Mouse (Mus musculus): Measurements from ENCODE around the gene Pvalb.

Gene Pvalb

GRCm38 (mm10) chr15:78195096-78195880, 10.9 kb downstream of the Pvalb start:
- DNase-seq (ENCODE audit: low read depth, low spot score), result peak; percentile 21

DNA sequence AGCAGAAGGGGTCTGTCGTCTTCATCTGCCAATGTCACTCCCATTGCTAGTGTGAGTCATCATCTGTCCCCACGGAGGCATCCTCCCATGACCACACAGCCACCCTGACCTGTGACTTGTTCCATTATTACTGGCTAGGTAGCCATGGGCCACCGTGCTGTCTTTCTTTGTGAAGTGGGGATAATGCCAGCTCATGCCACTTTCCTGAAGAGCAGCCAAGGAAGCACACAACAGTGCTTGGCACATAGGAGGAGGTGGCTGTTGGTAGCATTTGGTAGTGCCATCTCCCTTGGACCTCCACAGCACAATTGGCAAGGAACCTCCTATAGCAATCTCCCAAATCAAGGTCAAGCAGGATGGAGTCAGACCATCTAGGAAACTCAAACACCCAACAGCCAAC, 11.9 kb downstream of the Pvalb start:
- DNase-seq (ENCODE audit: low read depth, low spot score), result no peak

GRCm38 (mm10) chr15:78189636-78190035, 16.6 kb downstream of the Pvalb start:
- DNase-seq (ENCODE audit: low read depth, low spot score), result no peak

GRCm38 (mm10) chr15:78188546-78188945, 17.7 kb downstream of the Pvalb start:
- DNase-seq (ENCODE audit: low read depth, low spot score), result no peak

DNA sequence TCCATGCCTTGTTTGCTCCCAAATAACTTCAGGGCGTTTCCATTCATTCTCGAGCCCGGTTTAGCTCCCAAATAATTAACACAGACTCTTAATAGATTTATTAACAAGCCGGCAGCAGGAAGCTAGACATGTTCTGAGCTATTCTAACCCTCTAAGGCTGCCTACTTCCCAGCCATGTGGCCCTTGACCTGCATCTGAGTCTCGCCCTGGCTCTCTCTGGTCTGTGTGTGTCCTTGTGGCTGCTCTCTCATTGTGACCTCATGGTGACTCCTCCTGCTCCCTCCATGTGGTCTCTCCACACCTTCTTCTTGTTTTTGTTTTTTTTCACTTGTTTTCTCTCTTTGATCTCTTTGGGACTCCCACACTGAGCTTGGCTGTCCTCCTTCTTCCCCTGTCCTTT, 19.3 kb downstream of the Pvalb start:
- no peak for DNase-seq (ENCODE audit: low read depth, low spot score)

- no peak for DNase-seq (ENCODE audit: low read depth, low spot score)
These were observed 20.6 kb downstream of the Pvalb start for GRCm38 (mm10) chr15:78185609-78186008.

DNA sequence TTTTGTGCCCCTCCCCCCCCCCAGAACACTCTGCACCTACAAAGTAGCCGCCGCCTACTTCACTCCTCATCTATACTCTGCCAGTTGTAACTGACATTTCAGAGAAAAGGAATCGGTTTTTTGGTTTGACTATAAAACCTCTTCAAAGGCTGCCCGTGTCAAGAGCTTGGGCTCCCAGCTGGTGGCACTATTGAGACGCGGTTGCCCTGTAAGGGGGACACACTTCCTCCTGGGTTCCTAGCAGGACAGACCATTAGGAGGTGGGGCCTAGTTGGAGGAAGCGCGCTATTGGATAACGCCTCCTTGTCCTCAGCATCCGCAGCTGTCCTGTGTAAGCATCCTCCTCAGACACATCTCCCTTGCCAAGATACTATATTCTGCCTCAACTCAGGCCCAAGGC, 21.3 kb downstream of the Pvalb start:
- DNase-seq (ENCODE audit: low read depth, low spot score), result peak; percentile 51

DNA sequence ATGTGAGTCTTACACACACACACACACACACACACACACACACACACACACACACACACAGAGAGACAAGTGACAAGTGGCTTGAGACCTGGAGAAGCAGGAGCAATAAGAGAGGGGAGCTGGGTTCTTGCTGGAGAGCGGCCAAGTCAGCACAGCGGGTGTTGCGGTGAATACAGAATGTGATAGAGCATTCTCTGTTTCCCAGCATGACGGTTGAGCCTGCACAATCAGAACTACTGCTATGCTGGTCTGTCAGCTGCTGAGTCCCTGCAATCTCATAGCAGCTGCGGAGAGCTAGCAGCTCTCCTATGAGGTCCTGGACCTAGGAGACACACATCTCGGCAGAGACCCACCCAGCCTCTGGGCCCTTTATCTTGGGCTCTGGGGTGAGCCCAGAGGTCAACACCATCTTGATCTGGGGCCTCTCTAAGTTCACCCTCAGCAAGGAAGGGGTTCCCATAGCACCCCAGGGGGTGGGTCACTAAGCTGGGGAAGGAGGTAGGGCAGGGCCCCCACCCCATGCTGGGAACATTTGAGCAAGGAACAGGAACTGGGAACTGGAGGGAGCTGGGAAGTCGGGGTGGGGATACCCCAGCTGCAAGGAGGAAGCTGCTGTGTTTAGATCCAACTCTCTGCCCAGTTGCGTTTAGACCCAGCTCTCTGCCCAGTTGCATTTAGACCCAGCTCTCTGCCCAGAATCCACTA, 24.3 kb downstream of the Pvalb start:
- peak; percentile 32 for DNase-seq (ENCODE audit: low read depth, low spot score)

DNA sequence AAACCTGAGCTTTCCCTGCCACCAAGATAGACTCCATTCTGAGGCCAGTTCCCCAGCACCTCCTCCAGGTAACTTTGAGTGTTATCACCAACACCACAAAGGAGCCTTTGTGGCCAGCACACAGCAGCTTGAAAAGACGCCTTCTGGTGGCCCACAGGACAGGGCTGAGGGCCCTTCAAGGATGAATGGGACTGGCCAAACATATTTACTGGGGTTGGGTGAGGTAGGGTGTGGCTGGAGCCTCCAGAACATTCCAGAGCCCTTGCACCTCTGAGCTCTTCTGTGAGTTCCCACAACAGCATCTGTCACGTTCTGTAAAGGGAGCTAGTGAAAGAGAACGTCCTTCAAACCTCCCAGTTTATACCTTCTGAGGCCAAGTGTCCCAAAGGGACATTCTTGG, 26.4 kb downstream of the Pvalb start:
- no peak for DNase-seq (ENCODE audit: low read depth, low spot score)

DNA sequence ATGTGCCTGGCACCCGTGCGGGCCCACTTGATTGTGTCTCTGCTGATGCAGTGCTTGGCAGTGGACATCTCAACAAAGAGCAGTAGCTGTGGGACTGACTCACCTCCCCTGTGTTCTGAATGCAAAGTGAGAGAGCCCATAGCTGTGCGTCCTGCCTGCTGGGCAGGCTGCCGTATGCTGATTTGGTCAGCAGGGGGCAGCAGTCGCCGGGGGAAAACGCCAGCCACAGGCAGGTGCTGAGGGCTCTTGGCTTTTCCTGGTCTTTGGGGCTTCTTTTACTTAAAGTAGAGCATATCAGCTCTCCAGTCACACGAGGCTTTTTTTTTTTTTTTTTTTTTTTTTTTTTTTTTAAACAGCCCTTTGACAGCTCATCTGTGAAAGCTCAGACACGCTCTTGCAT, 27.8 kb downstream of the Pvalb start:
- peak; percentile 33 for DNase-seq (ENCODE audit: low read depth, low spot score)

GRCm38 (mm10) chr15:78177257-78177656, 28.9 kb downstream of the Pvalb start:
- no peak for DNase-seq (ENCODE audit: low read depth, low spot score)

GRCm38 (mm10) chr15:78174887-78175245, 31.3 kb downstream of the Pvalb start:
- no peak for DNase-seq (ENCODE audit: low read depth, low spot score)

- DNase-seq (ENCODE audit: low read depth, low spot score), result peak; percentile 100
These were observed 32.0 kb downstream of the Pvalb start, which contains the start of gene Ift27 for GRCm38 (mm10) chr15:78173972-78174886. Gene Ift27 (minus strand): TSS chr15:78174107.

- no peak for DNase-seq (ENCODE audit: low read depth, low spot score)
These were observed 33.0 kb downstream of the Pvalb start for GRCm38 (mm10) chr15:78172899-78173817.

GRCm38 (mm10) chr15:78172256-78172898, 33.8 kb downstream of the Pvalb start:
- DNase-seq (ENCODE audit: low read depth, low spot score), result no peak

DNA sequence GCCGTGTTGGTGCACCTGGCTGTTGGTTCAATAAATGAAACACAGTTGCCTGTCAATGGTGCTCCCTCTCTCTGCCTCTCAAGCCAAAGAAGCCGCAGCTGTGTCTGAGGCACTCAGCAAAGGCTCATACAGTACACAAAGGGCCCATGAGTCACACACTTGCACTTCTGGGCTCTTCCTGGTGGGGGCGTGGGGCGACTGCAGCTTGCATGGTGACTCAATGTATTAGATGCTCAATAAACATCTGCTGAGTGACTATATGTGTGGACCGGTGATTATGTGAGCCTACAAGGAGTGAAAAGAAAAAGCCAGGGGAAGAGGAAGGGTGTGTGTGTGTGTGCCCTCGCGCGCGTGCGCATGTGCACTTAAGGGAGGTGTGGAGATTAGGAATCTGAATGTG, 34.5 kb downstream of the Pvalb start:
- DNase-seq (ENCODE audit: low read depth, low spot score), result no peak

DNA sequence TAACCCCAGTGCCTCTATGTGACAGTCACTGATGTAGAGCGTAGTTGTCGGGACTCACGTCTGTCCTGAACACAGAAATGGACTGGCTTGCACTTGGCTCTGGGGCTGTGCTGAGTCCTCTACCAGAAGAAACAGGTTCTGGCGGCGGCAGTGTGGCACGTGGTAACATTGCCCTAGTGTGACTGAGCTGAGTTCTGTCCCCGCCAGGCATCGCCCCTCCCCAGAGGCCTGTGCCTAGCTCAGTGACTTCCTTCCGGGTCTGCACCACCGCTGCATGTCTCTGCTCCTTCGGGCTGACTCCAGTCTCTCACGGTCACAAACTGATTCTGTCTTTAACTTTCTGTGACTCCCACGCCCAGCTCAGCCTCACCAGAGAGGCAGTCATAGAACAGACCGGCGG, 35.5 kb downstream of the Pvalb start:
- no peak for DNase-seq (ENCODE audit: low read depth, low spot score)

GRCm38 (mm10) chr15:78169566-78169965, 36.6 kb downstream of the Pvalb start:
- DNase-seq (ENCODE audit: low read depth, low spot score), result peak; percentile 39

- no peak for DNase-seq (ENCODE audit: low read depth, low spot score)
These were observed 40.9 kb downstream of the Pvalb start for GRCm38 (mm10) chr15:78165292-78165691.

DNA sequence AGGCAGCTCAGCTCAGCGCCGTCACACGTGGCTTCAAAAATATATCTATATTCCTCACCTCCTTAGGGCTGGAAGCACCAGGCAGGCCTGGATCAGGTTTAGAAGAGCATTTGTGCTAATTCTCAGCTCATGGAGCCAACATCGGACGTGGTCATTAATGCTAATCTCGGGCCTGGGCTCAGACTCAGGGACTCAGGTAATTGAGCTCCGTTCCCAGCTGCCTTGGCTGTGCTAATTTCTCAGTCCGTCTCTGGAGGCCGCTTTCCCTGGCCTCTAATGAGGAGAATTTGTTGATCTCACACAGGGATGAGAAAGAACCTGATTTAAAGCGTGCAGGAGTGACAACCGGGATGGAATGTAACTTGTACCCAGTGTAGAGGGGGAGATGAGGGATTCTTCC, 41.7 kb downstream of the Pvalb start:
- no peak for DNase-seq (ENCODE audit: low read depth, low spot score)

GRCm38 (mm10) chr15:78161946-78162345, 44.3 kb downstream of the Pvalb start:
- no peak for DNase-seq (ENCODE audit: low read depth, low spot score)

All from telencephalon, adult 2 months (tissue).